Mouse (Mus musculus) brain, embryonic 14.5 days (tissue): ENCODE data around the gene Zmiz1.

Source experiments
- CTCF ChIP-seq: fragments of 200-500 bp; IDR thresholded peaks from 2 replicates; pipeline ENCODE4 v1.5.1; 2012; ENCODE audit warnings: inconsistent platforms, mild to moderate bottlenecking, moderate library complexity, borderline replicate concordance; ENCODE audit not compliant: insufficient read depth, insufficient read length; ENCODE audit errors: extremely low read depth
- POLR2A ChIP-seq: fragments of 200-500 bp; IDR thresholded peaks from 2 replicates; pipeline ENCODE4 v1.6.1; 2012; ENCODE audit warnings: mild to moderate bottlenecking, inconsistent platforms, borderline replicate concordance; ENCODE audit not compliant: poor library complexity, insufficient read depth, insufficient read length, severe bottlenecking; ENCODE audit errors: extremely low read depth

GRCm38 (mm10) chr14:25452633-25453025 is 6.4 kb upstream of the Zmiz1 start:
- TF ChIP-seq POLR2A (no peak), CTCF (no peak)
